Mouse (Mus musculus) lung, embryonic 15.5 days (tissue): ENCODE results near the gene Prss12. TPM values are rescaled to one million over a fixed set of nuclear protein-coding genes. Genes with fewer than 3 reads are reported as not detected.

ENCODE experiments used
- ATAC-seq: fragments of 200-750 bp; cut with Nextera tagmentation; 2 replicates; pipeline ENCODE4 v1.8.0; 2017; ENCODE audit warnings: moderate number of reproducible peaks, borderline replicate concordance; ENCODE audit not compliant: low FRiP score, low TSS enrichment; ENCODE audit errors: extremely low read depth
- H3K27ac ChIP-seq: fragments of 300-500 bp; sonication (generic); 2 replicates; pipeline ENCODE4 v1.5.1; 2015; ENCODE audit warnings: moderate library complexity, mild to moderate bottlenecking, inconsistent platforms
- H3K27me3 ChIP-seq: fragments of 300-500 bp; sonication (generic); 2 replicates; pipeline ENCODE4 v1.6.1; 2015; ENCODE audit warnings: inconsistent platforms
- H3K36me3 ChIP-seq: fragments of 300-500 bp; sonication (generic); 2 replicates; pipeline ENCODE4 v1.6.1; 2015; ENCODE audit warnings: inconsistent platforms
- H3K4me1 ChIP-seq: fragments of 300-500 bp; sonication (generic); 2 replicates; pipeline ENCODE4 v1.6.1; 2015; ENCODE audit warnings: inconsistent platforms
- H3K4me2 ChIP-seq: fragments of 300-500 bp; sonication (generic); 2 replicates; pipeline ENCODE4 v1.6.1; 2015; ENCODE audit warnings: inconsistent platforms, mild to moderate bottlenecking, moderate library complexity
- H3K4me3 ChIP-seq: fragments of 300-500 bp; sonication (generic); 2 replicates; pipeline ENCODE4 v1.5.1; 2015; ENCODE audit warnings: mild to moderate bottlenecking, inconsistent platforms
- H3K9ac ChIP-seq: fragments of 300-500 bp; sonication (generic); 2 replicates; pipeline ENCODE4 v1.6.1; 2015; ENCODE audit warnings: inconsistent platforms
- H3K9me3 ChIP-seq: fragments of 300-500 bp; sonication (generic); 2 replicates; pipeline ENCODE4 v1.6.1; 2016; ENCODE audit warnings: inconsistent platforms
- whole genome bisulfite sequencing: fragments of 180-500 bp; shearing (Covaris S2); methylation state at CpG from one replicate; pipeline ENCODE4 v1.1.7; 2015; 5-methylcytosine and 5-hydroxymethylcytosine counted together
- polyA plus RNA-seq: library from polyadenylated mRNA; unstranded; fragments of >200 nt; fragmentation: Nextera tagmentation; extraction: Ambion mirVana; gene quantifications from 2 replicates; pipeline ENCODE4 v1.2.1, GENCODE M21; 2015

Gene Prss12
- 18.7 and 20.8 TPM in 2 replicates for polyA plus RNA-seq

GRCm38 (mm10) chr3:123446708-123447537 is at the start of gene Prss12:
Gene Prss12, plus strand, starts transcription at chr3:123446913.
- peaks cover 3% of the 10 kb centered on the region; the same call in 1 of the 2 replicates for H3K4me1 ChIP-seq
- no peak within 1 kb of the TSS for H3K27ac ChIP-seq
- peak within 1 kb of the TSS; percentile 60 for H3K4me3 ChIP-seq
- ATAC-seq = peak; percentile 72
- H3K4me2 ChIP-seq = peak within 1 kb of the TSS; percentile 97
- H3K36me3 ChIP-seq = no peaks in the 10 kb centered on the region
- H3K27me3 ChIP-seq = peaks cover 14% of the 10 kb centered on the region; the same call in 1 of the 2 replicates
- under 1% methylated on average over 83 of the region's 84 CpGs for WGBS
- H3K9me3 ChIP-seq = no peaks in the 10 kb centered on the region
- peak within 1 kb of the TSS; percentile 64 for H3K9ac ChIP-seq

- WGBS = 65% methylated on average over 9 of the region's 9 CpGs
- Histone ChIP-seq H3K36me3 (no peaks in the 10 kb centered on the region), H3K4me1 (no peaks in the 10 kb centered on the region), H3K9me3 (no peaks in the 10 kb centered on the region), H3K4me3 (no peak overlapping the region), H3K9ac (no peak overlapping the region), H3K27ac (no peak overlapping the region), H3K4me2 (no peak overlapping the region), H3K27me3 (no peaks in the 10 kb centered on the region)
- ATAC-seq = no peak
Measured at GRCm38 (mm10) chr3:123397562-123398481, 48.9 kb upstream of the Prss12 start.

GRCm38 (mm10) chr3:123404945-123405344 is 41.8 kb upstream of the Prss12 start:
- no peak overlapping the region for H3K9ac ChIP-seq
- no peaks in the 10 kb centered on the region for H3K9me3 ChIP-seq
- H3K27me3 ChIP-seq = no peaks in the 10 kb centered on the region
- WGBS = 72% methylated on average over 3 of the region's 3 CpGs
- H3K4me3 ChIP-seq = no peak overlapping the region
- H3K4me2 ChIP-seq = no peak overlapping the region
- no peak overlapping the region for H3K27ac ChIP-seq
- no peak for ATAC-seq
- H3K4me1 ChIP-seq = no peaks in the 10 kb centered on the region
- no peaks in the 10 kb centered on the region for H3K36me3 ChIP-seq

GRCm38 (mm10) chr3:123411821-123412578 is 34.7 kb upstream of the Prss12 start:
- 74% methylated on average over 6 of the region's 6 CpGs for WGBS
- no peak for ATAC-seq

DNA sequence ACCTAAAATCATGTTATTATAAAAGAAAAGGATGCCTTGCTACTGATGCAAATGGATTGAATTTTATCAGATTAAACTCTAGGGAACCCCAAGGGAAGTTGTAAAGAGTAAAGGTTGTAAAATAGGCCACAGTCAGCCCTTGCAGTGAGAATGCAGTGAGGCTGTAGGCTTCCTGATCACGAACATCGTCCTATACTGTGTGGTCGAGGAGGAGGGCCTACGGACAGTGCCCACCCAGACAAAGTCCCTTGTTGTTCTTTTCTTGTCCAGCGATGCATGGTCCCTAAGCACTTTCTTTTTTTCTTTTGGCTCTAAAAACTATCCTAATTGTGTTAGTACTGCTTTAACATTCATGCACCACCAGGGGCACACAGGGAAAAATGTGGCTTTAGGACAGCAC is 33.5 kb upstream of the Prss12 start:
- Histone ChIP-seq H3K4me2 (no peak overlapping the region), H3K27ac (no peak overlapping the region), H3K4me1 (no peaks in the 10 kb centered on the region), H3K36me3 (no peaks in the 10 kb centered on the region), H3K9me3 (no peaks in the 10 kb centered on the region), H3K9ac (no peak overlapping the region), H3K4me3 (no peak overlapping the region), H3K27me3 (no peaks in the 10 kb centered on the region)
- WGBS = 81% methylated on average over 5 of the region's 5 CpGs
- no peak for ATAC-seq

More at GRCm38 (mm10) chr3:123411821-123412578, 34.7 kb upstream of the Prss12 start:
- no peak overlapping the region for H3K4me3 ChIP-seq
- no peaks in the 10 kb centered on the region for H3K4me1 ChIP-seq
- no peaks in the 10 kb centered on the region for H3K9me3 ChIP-seq
- H3K27me3 ChIP-seq = no peaks in the 10 kb centered on the region
- H3K9ac ChIP-seq = no peak overlapping the region
- no peak overlapping the region for H3K27ac ChIP-seq
- H3K36me3 ChIP-seq = no peaks in the 10 kb centered on the region
- no peak overlapping the region for H3K4me2 ChIP-seq

GRCm38 (mm10) chr3:123425647-123426046 is 21.1 kb upstream of the Prss12 start:
- no peak overlapping the region for H3K9ac ChIP-seq

GRCm38 (mm10) chr3:123428005-123428404 is 18.7 kb upstream of the Prss12 start:
- 38% methylated on average over 4 of the region's 4 CpGs for WGBS
- no peak for ATAC-seq
- no peak overlapping the region for H3K4me2 ChIP-seq
- H3K9ac ChIP-seq = no peak overlapping the region
- H3K27ac ChIP-seq = no peak overlapping the region
- H3K4me1 ChIP-seq = no peaks in the 10 kb centered on the region
- H3K4me3 ChIP-seq = no peak overlapping the region
- no peaks in the 10 kb centered on the region for H3K9me3 ChIP-seq
- H3K36me3 ChIP-seq = no peaks in the 10 kb centered on the region
- no peaks in the 10 kb centered on the region for H3K27me3 ChIP-seq

More at GRCm38 (mm10) chr3:123425647-123426046, 21.1 kb upstream of the Prss12 start:
- WGBS = 29% methylated on average over 2 of the region's 2 CpGs
- Histone ChIP-seq H3K36me3 (no peaks in the 10 kb centered on the region), H3K27ac (no peak overlapping the region), H3K4me3 (no peak overlapping the region), H3K4me2 (no peak overlapping the region), H3K27me3 (no peaks in the 10 kb centered on the region), H3K9me3 (no peaks in the 10 kb centered on the region), H3K4me1 (no peaks in the 10 kb centered on the region)
- ATAC-seq = no peak

DNA sequence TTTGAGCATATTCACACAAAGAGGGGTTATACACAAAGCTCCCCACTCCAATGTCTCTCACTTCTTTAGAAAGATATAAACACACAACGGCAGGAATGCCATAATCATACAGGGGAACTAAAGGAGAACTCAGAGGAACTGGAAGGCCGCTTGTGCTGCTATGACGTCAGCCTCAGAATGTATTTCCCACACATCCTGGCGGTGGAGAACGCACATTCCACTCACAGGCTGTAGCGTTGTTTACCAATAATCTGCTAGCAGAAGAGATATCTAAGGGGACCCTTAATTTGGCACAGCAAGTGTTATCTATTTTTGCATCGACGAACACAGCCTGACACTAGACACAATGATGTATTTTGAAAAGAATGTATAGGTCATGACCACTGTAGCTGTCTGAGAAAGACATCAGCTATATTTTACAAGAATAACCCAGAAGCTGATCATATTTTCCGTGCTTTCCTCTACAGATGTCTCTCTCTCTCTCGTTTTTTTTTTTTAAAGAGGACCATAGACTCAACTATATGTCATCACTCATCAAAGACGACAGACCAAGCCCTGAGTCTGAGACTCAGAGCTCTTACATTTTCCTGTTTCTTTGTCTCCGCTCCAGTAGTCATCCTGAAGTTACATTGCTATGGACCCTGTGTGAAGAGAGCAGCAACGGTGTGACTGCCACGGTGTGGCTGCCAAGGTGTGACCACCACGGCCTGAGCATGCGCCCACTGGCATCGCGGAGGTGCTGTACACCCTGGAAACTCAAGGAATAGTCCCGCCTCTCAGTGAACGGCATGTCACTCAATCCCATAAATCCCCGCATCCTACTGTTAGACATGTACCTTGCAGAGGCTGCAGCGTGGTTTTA is 16.9 kb upstream of the Prss12 start:
- Histone ChIP-seq H3K4me3 (no peak overlapping the region), H3K36me3 (no peaks in the 10 kb centered on the region), H3K9ac (no peak overlapping the region), H3K9me3 (no peaks in the 10 kb centered on the region), H3K4me2 (no peak overlapping the region), H3K27me3 (no peaks in the 10 kb centered on the region), H3K27ac (no peak overlapping the region), H3K4me1 (no peaks in the 10 kb centered on the region)
- no peak; the same call in 1 of the 2 replicates for ATAC-seq
- WGBS = 60% methylated on average over 22 of the region's 22 CpGs

GRCm38 (mm10) chr3:123431951-123432674 is 14.6 kb upstream of the Prss12 start:
- Histone ChIP-seq H3K4me3 (no peak overlapping the region), H3K27ac (no peak overlapping the region), H3K4me2 (no peak overlapping the region), H3K4me1 (no peaks in the 10 kb centered on the region), H3K9me3 (no peaks in the 10 kb centered on the region), H3K36me3 (no peaks in the 10 kb centered on the region), H3K27me3 (no peaks in the 10 kb centered on the region), H3K9ac (no peak overlapping the region)
- ATAC-seq = no peak
- 44% methylated on average over 5 of the region's 5 CpGs for WGBS

- H3K4me2 ChIP-seq = no peak overlapping the region
- no peaks in the 10 kb centered on the region for H3K36me3 ChIP-seq
- ATAC-seq = no peak
- H3K9ac ChIP-seq = no peak overlapping the region
- WGBS = 70% methylated on average over 3 of the region's 3 CpGs
- no peak overlapping the region for H3K4me3 ChIP-seq
- H3K27ac ChIP-seq = no peak overlapping the region
- H3K27me3 ChIP-seq = no peaks in the 10 kb centered on the region
- no peaks in the 10 kb centered on the region for H3K4me1 ChIP-seq
- no peaks in the 10 kb centered on the region for H3K9me3 ChIP-seq
Measured at GRCm38 (mm10) chr3:123433362-123433761, 13.4 kb upstream of the Prss12 start.
